Mouse (Mus musculus): ENCODE results near the gene BC049715. TPM values are rescaled to one million over a fixed set of nuclear protein-coding genes. Genes with fewer than 3 reads are reported as not detected.

The BC049715 gene
- total RNA-seq, 4 experiments from 2014 or later = 0.89 to 1.6 (median 0.94) TPM

- peak; percentile 20 for DNase-seq (ENCODE audit: low spot score)
These were observed 18.8 kb upstream of the BC049715 start for GRCm38 (mm10) chr6:136808631-136809046.

- DNase-seq (ENCODE audit: low spot score) = peak; percentile 48
These were observed 18.3 kb upstream of the BC049715 start for GRCm38 (mm10) chr6:136809077-136809476.

GRCm38 (mm10) chr6:136809673-136810072 is 17.8 kb upstream of the BC049715 start:
- DNase-seq (ENCODE audit: low spot score) = no peak

GRCm38 (mm10) chr6:136811196-136811595 is 16.2 kb upstream of the BC049715 start:
- no peak for DNase-seq (ENCODE audit: low spot score)

GRCm38 (mm10) chr6:136813117-136813516 is 14.3 kb upstream of the BC049715 start:
- DNase-seq (ENCODE audit: low spot score) = no peak

GRCm38 (mm10) chr6:136815381-136815780 is 12.0 kb upstream of the BC049715 start:
- no peak for DNase-seq (ENCODE audit: low spot score)

GRCm38 (mm10) chr6:136816826-136817225 is 10.6 kb upstream of the BC049715 start:
- DNase-seq (ENCODE audit: low spot score) = no peak

GRCm38 (mm10) chr6:136817549-136817948 is 9.9 kb upstream of the BC049715 start:
- no peak for DNase-seq (ENCODE audit: low spot score)

GRCm38 (mm10) chr6:136820381-136820780 is 7.0 kb upstream of the BC049715 start:
- DNase-seq (ENCODE audit: low spot score) = no peak

GRCm38 (mm10) chr6:136821086-136821485 is 6.3 kb upstream of the BC049715 start:
- no peak for DNase-seq (ENCODE audit: low spot score)

GRCm38 (mm10) chr6:136824987-136825386 is 2.4 kb upstream of the BC049715 start:
- no peak for DNase-seq (ENCODE audit: low spot score)

- DNase-seq (ENCODE audit: low spot score) = no peak
These were observed 310 bp upstream of the BC049715 start for GRCm38 (mm10) chr6:136827116-136827515.

- peak; percentile 99 for DNase-seq (ENCODE audit: low spot score)
These were observed 595 bp downstream of the BC049715 start, which contains the start of gene Wbp11 for GRCm38 (mm10) chr6:136827881-136828561. TSS of gene Wbp11 (minus strand) at chr6:136828233.

- no peak for DNase-seq (ENCODE audit: low spot score)
These were observed 1.3 kb downstream of the BC049715 start for GRCm38 (mm10) chr6:136828681-136829080.

GRCm38 (mm10) chr6:136831712-136832111 is 4.3 kb downstream of the BC049715 start:
- DNase-seq (ENCODE audit: low spot score) = no peak

GRCm38 (mm10) chr6:136835352-136835751 is 7.9 kb downstream of the BC049715 start, which contains the start of gene Smco3:
TSS of gene Smco3 (minus strand) at chr6:136835452.
- DNase-seq (ENCODE audit: low spot score) = no peak

- no peak for DNase-seq (ENCODE audit: low spot score)
These were observed 9.9 kb downstream of the BC049715 start for GRCm38 (mm10) chr6:136837323-136837722.

GRCm38 (mm10) chr6:136844903-136845302 is 17.5 kb downstream of the BC049715 start:
- no peak for DNase-seq (ENCODE audit: low spot score)

GRCm38 (mm10) chr6:136845706-136846480 is 18.5 kb downstream of the BC049715 start:
- no peak for DNase-seq (ENCODE audit: low spot score)

- DNase-seq (ENCODE audit: low spot score) = no peak
These were observed 19.8 kb downstream of the BC049715 start for GRCm38 (mm10) chr6:136847267-136847666.

- DNase-seq (ENCODE audit: low spot score) = no peak
These were observed 20.4 kb downstream of the BC049715 start for GRCm38 (mm10) chr6:136847790-136848189.

GRCm38 (mm10) chr6:136848399-136848798 is 21.0 kb downstream of the BC049715 start:
- DNase-seq (ENCODE audit: low spot score) = no peak

- no peak for DNase-seq (ENCODE audit: low spot score)
These were observed 21.5 kb downstream of the BC049715 start for GRCm38 (mm10) chr6:136848971-136849370.

All from heart, adult 8-10 months (tissue).